Mouse (Mus musculus): ENCODE measurements around the gene Sod3.

The Sod3 gene
- long read RNA-seq, experiment 1, transcript Sod3-201 (2 exons, 3,738 nt), result major isoform, 380 of 397 reads
- long read RNA-seq, experiment 1, partial matches to known transcripts, result 14 of 397 reads
- long read RNA-seq, experiment 1, other reads (novel, unspliced or antisense), result 3 of 397 reads
- long read RNA-seq, experiment 2, transcript Sod3-201 (2 exons, 3,738 nt), result major isoform, 214 of 231 reads
- long read RNA-seq, experiment 2, partial matches to known transcripts, result 0 of 231 reads
- long read RNA-seq, experiment 2, other reads (novel, unspliced or antisense), result 17 of 231 reads

GRCm38 (mm10) chr5:52363468-52364150 lies at the start of gene Sod3:
Gene Sod3 (plus strand): TSS chr5:52363791.
- intact Hi-C loops (cut with DNase I), result no loop called here

- intact Hi-C loops (cut with DNase I), result no loop called here
These were observed 46.7 kb upstream of the Sod3 start for GRCm38 (mm10) chr5:52316926-52317325.

- intact Hi-C loops (cut with DNase I), result no loop called here
These were observed 44.1 kb upstream of the Sod3 start for GRCm38 (mm10) chr5:52319499-52319898.

GRCm38 (mm10) chr5:52332120-52332519 lies 31.5 kb upstream of the Sod3 start:
- intact Hi-C loops (cut with DNase I), result no loop called here

GRCm38 (mm10) chr5:52335590-52335989 lies 28.0 kb upstream of the Sod3 start:
- intact Hi-C loops (cut with DNase I), result no loop called here

GRCm38 (mm10) chr5:52339134-52339533 lies 24.5 kb upstream of the Sod3 start:
- intact Hi-C loops (cut with DNase I), result no loop called here

GRCm38 (mm10) chr5:52346890-52347289 lies 16.7 kb upstream of the Sod3 start:
- intact Hi-C loops (cut with DNase I), result no loop called here

GRCm38 (mm10) chr5:52350451-52350850 lies 13.1 kb upstream of the Sod3 start:
- intact Hi-C loops (cut with DNase I), result no loop called here

- intact Hi-C loops (cut with DNase I), result no loop called here
These were observed 12.0 kb upstream of the Sod3 start for GRCm38 (mm10) chr5:52351561-52351960.

- intact Hi-C loops (cut with DNase I), result no loop called here
These were observed 10.9 kb upstream of the Sod3 start for GRCm38 (mm10) chr5:52352730-52353129.

GRCm38 (mm10) chr5:52354441-52354840 lies 9.2 kb upstream of the Sod3 start:
- intact Hi-C loops (cut with DNase I), result no loop called here

- intact Hi-C loops (cut with DNase I), result no loop called here
These were observed 8.0 kb upstream of the Sod3 start for GRCm38 (mm10) chr5:52355612-52356011.

- intact Hi-C loops (cut with DNase I), result no loop called here
These were observed 6.3 kb upstream of the Sod3 start for GRCm38 (mm10) chr5:52357175-52357754.

- intact Hi-C loops (cut with DNase I), result no loop called here
These were observed 5.5 kb upstream of the Sod3 start for GRCm38 (mm10) chr5:52358120-52358519.

- intact Hi-C loops (cut with DNase I), result no loop called here
These were observed 3.1 kb upstream of the Sod3 start for GRCm38 (mm10) chr5:52360286-52361049.

GRCm38 (mm10) chr5:52362776-52363467 lies 669 bp upstream of the Sod3 start:
- intact Hi-C loops (cut with DNase I), result no loop called here

GRCm38 (mm10) chr5:52364521-52364920 lies 930 bp downstream of the Sod3 start:
- intact Hi-C loops (cut with DNase I), result no loop called here

- intact Hi-C loops (cut with DNase I), result no loop called here
These were observed 2.3 kb downstream of the Sod3 start for GRCm38 (mm10) chr5:52365930-52366329.

GRCm38 (mm10) chr5:52366661-52367060 lies 3.1 kb downstream of the Sod3 start:
- intact Hi-C loops (cut with DNase I), result no loop called here

GRCm38 (mm10) chr5:52367866-52368840 lies 4.6 kb downstream of the Sod3 start:
- intact Hi-C loops (cut with DNase I), result no loop called here
